Mouse (Mus musculus) lung, embryonic 16.5 days (tissue): ENCODE measurements around the gene Setdb1. TPM values are rescaled to one million over a fixed set of nuclear protein-coding genes. Genes with fewer than 3 reads are reported as not detected.
A peak's percentile ranks its signal among the peaks of the same experiment; 100 is the strongest.

Experiments used
- ATAC-seq: fragments of 200-750 bp; cut with Nextera tagmentation; 2 replicates; pipeline ENCODE4 v1.8.0; 2017; ENCODE audit warnings: low read depth, mild to moderate bottlenecking, moderate library complexity
- H3K27ac ChIP-seq: fragments of 300-500 bp; sonication (generic); 2 replicates; pipeline ENCODE4 v1.5.1; 2014; ENCODE audit warnings: mild to moderate bottlenecking, control low read depth, low read length
- H3K27me3 ChIP-seq: fragments of 300-500 bp; sonication (generic); 2 replicates; pipeline ENCODE4 v1.6.1; 2014; ENCODE audit warnings: low read depth, low read length, mixed read lengths; ENCODE audit not compliant: control insufficient read depth, insufficient read depth
- H3K36me3 ChIP-seq: fragments of 300-500 bp; sonication (generic); 2 replicates; pipeline ENCODE4 v1.6.1; 2014; ENCODE audit warnings: low read length; ENCODE audit not compliant: control insufficient read depth, insufficient read depth
- H3K4me1 ChIP-seq: fragments of 300-500 bp; sonication (generic); replicated peaks from 2 replicates; pipeline ENCODE4 v1.6.1; 2014; ENCODE audit warnings: low read length, mixed read lengths; ENCODE audit not compliant: control insufficient read depth, insufficient read depth
- H3K4me2 ChIP-seq: fragments of 300-500 bp; sonication (generic); 2 replicates; pipeline ENCODE4 v1.6.1; 2014; ENCODE audit warnings: low read depth, low read length, control low read depth
- H3K4me3 ChIP-seq: fragments of 300-500 bp; sonication (generic); 2 replicates; pipeline ENCODE4 v1.5.1; 2014; ENCODE audit warnings: mild to moderate bottlenecking, low read length, control low read depth
- H3K9ac ChIP-seq: fragments of 300-500 bp; sonication (generic); 2 replicates; pipeline ENCODE4 v1.6.1; 2014; ENCODE audit warnings: low read length, control low read depth
- H3K9me3 ChIP-seq: fragments of 300-500 bp; sonication (generic); 2 replicates; pipeline ENCODE4 v1.6.1; 2016; ENCODE audit warnings: low read length; ENCODE audit not compliant: control insufficient read depth
- WGBS: fragments of 180-500 bp; shearing (Covaris S2); extraction: QIAGEN DNeasy Blood & Tissue Kit; methylation state at CpG from one replicate; pipeline ENCODE4 v1.1.7; 2014; 5-methylcytosine and 5-hydroxymethylcytosine counted together
- polyA plus RNA-seq: library from polyadenylated mRNA; unstranded; fragments of >200 nt; fragmentation: Nextera tagmentation; extraction: Ambion mirVana; gene quantifications from 2 replicates; pipeline ENCODE4 v1.2.1, GENCODE M21; 2015

The Setdb1 gene
- polyA plus RNA-seq, 1 experiment from 2014 or later = 38.4 TPM

DNA sequence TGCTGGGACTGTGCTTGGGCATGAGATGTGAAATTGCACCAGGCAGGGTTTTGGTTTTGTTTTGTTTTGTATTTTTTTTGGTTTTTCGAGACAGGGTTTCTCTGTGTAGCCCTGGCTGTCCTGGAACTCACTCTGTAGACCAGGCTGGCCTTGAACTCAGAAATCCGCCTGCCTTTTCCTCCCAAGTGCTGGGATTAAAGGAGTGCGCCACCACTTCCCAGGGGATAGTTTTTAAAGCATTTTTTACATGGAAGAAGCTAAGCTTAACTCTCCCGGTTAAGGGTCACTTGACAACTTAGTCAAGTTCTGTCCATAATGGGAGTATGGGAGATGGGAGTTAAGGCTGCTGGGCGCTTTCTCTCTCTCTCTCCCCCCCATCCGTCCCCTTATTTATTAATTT, 42.9 kb downstream of the Setdb1 start:
- no peaks in the 10 kb centered on the region for H3K27me3 ChIP-seq
- H3K36me3 ChIP-seq = no peaks in the 10 kb centered on the region
- H3K4me1 ChIP-seq = peaks cover 28% of the 10 kb centered on the region
- no peak overlapping the region for H3K9ac ChIP-seq
- no peak overlapping the region; the same call in 1 of the 2 replicates for H3K4me3 ChIP-seq
- no peaks in the 10 kb centered on the region for H3K9me3 ChIP-seq
- WGBS = 72% methylated on average over 6 of the region's 6 CpGs
- ATAC-seq = no peak
- peak overlapping the region; percentile 69 for H3K4me2 ChIP-seq
- no peak overlapping the region for H3K27ac ChIP-seq

DNA sequence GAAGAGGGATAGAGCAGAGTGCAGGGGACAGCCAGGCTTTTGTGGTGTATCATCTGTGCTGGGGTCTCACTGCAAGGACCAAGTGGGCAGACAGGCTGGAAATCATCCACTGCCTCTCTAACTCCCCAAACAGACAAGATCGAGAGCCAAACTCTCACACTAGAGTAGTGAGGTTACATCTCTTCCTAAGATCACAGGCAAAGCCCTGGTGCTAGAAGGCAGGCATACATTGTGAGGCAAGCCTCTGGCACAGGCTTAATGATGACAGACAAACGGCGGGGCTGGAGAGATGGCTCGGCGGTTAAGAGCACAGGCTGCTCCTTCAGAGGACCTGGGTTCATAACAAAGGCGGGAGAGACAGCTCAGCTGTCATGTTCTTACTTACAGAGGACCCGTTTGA, 43.5 kb downstream of the Setdb1 start:
- H3K36me3 ChIP-seq = no peaks in the 10 kb centered on the region
- H3K4me2 ChIP-seq = no peak overlapping the region
- H3K9me3 ChIP-seq = no peaks in the 10 kb centered on the region
- WGBS = 45% methylated on average over 7 of the region's 7 CpGs
- no peak overlapping the region for H3K9ac ChIP-seq
- H3K4me3 ChIP-seq = no peak overlapping the region
- no peaks in the 10 kb centered on the region for H3K27me3 ChIP-seq
- no peak for ATAC-seq
- H3K27ac ChIP-seq = no peak overlapping the region
- peaks cover 23% of the 10 kb centered on the region for H3K4me1 ChIP-seq

- Histone ChIP-seq H3K4me1 (peaks cover 18% of the 10 kb centered on the region), H3K36me3 (no peaks in the 10 kb centered on the region), H3K27me3 (no peaks in the 10 kb centered on the region), H3K4me3 (no peak overlapping the region), H3K9me3 (no peaks in the 10 kb centered on the region), H3K9ac (no peak overlapping the region), H3K4me2 (no peak overlapping the region), H3K27ac (no peak overlapping the region)
- 56% methylated on average over 6 of the region's 6 CpGs for WGBS
- no peak for ATAC-seq
Measured at GRCm38 (mm10) chr3:95312623-95313022, 44.4 kb downstream of the Setdb1 start.

DNA sequence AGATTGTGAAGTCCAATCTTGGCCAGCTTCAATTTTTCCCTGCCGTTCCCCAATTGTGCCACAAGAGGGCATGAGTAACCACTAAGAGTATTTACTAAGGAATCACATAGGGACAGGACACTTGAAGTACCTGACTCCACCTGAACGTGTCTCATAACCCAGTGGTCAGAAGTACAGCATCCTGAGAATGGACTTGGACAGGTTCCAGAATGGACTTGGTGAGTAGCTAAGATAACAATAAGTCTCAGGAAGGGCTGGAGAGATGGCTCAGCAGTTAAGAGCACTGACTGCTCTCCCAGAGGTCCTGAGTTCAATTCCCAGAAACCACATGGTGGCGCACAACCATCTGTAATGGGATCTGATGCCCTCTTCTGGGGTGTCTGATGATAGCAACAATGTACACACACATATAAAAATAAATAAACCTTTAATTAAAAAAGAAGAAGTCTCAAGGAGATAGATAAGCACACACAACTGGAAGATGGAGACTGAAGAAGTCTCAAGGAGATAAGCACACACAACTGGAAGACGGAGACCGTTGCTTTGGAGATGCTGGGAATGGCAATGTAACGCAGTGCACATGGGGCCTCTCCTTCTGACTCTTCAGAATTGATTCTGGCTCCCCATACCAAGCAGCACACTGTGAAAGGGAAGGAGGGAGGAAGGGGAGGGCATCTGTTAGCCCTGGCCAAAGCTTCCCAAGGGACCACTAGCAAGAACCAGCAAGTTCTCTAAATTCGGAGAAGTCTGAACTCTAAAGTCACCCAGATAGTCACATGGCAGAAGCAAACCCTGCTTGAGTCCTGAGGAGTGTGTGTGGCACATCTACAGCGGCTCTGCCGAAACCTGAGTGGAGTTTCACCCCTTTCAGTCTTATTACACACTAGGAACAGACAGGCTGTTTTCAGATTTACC, 45.8 kb downstream of the Setdb1 start:
- H3K4me2 ChIP-seq = no peak overlapping the region
- H3K9me3 ChIP-seq = no peaks in the 10 kb centered on the region
- ATAC-seq = no peak
- WGBS = 62% methylated on average over 9 of the region's 9 CpGs
- H3K27ac ChIP-seq = no peak overlapping the region
- H3K27me3 ChIP-seq = no peaks in the 10 kb centered on the region
- peaks cover 8% of the 10 kb centered on the region for H3K4me1 ChIP-seq
- no peak overlapping the region for H3K9ac ChIP-seq
- no peak overlapping the region for H3K4me3 ChIP-seq
- H3K36me3 ChIP-seq = no peaks in the 10 kb centered on the region

DNA sequence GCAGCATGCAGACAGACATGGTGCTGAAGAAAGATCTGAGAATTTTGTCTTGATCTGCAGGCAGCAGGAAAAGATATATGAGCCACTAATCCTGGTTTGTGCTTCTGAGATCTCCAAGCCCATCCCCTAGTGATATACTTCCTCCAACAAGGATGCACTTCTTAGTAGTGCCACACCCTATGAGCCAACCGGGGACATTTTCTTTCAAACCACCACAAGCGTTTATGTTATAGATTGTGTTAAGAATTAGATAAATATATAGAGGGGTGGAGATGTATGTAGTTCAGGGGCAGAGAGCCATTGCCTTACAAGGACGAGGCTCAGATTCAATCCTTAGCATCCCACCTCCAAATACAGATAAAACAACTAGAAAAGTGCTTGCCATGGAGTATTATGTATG, 46.5 kb downstream of the Setdb1 start:
- H3K4me3 ChIP-seq = no peak overlapping the region
- H3K4me2 ChIP-seq = no peak overlapping the region
- H3K27me3 ChIP-seq = no peaks in the 10 kb centered on the region
- no peak overlapping the region for H3K27ac ChIP-seq
- H3K36me3 ChIP-seq = no peaks in the 10 kb centered on the region
- peaks cover 4% of the 10 kb centered on the region; the same call in 1 of the 2 replicates for H3K4me1 ChIP-seq
- no peaks in the 10 kb centered on the region for H3K9me3 ChIP-seq
- no peak for ATAC-seq
- WGBS = 48% methylated on average over 3 of the region's 3 CpGs
- no peak overlapping the region for H3K9ac ChIP-seq

DNA sequence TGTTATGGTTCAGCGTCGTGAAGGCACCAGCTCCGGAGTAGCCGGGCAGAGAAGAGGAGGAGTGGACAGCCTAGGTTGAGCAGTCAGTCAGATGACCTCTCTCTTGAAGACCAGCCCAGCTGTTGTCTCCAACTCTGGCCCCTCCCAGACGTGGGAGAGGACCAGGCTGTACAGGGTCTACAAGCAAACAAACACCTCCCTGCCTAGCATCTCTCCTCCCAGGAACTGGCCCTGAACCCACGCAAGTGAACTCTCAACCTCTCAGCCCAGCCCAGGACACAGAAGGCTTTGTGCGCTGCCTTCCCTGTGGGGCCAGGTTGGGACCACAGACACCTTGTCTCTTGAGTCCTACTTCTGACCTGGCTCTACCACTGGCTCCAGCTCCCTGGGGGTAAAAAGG, 49.9 kb downstream of the Setdb1 start, which contains the start of gene Anxa9:
Gene Anxa9, minus strand, starts transcription at position 77 of the 400 bp plus-strand sequence.
- H3K36me3 ChIP-seq = no peaks in the 10 kb centered on the region
- H3K4me3 ChIP-seq = no peak within 1 kb of the TSS
- H3K27me3 ChIP-seq = no peaks in the 10 kb centered on the region
- H3K9ac ChIP-seq = no peak within 1 kb of the TSS
- WGBS = 31% methylated on average over 7 of the region's 7 CpGs
- no peaks in the 10 kb centered on the region for H3K9me3 ChIP-seq
- 0 out of 2 replicates have a peak, but pooled peaks have one; percentile 55 for ATAC-seq
- H3K27ac ChIP-seq = no peak within 1 kb of the TSS
- no peak within 1 kb of the TSS for H3K4me2 ChIP-seq
- H3K4me1 ChIP-seq = no peaks in the 10 kb centered on the region

DNA sequence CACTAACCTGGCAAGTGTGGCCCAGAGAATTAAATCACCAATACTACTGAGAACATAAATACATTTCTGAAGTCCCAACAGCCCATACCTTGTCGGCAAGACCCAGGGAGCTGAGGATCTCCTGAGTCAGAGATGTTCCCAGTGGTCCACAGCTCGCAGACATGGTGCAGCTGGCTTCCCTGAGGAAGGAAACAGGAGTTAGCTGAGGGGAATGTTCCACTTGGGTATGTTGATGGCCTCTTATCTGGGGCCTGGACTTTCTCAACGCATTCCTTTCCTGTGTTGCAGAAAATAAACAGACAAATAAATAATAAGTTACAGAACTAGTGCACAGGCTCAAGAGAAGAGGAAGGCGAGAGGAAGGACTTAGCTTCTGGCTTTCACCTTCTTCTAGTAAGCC, 50.8 kb downstream of the Setdb1 start:
- Histone ChIP-seq H3K4me3 (no peak overlapping the region), H3K9me3 (no peaks in the 10 kb centered on the region), H3K36me3 (no peaks in the 10 kb centered on the region), H3K27ac (no peak overlapping the region), H3K4me1 (no peaks in the 10 kb centered on the region), H3K4me2 (no peak overlapping the region), H3K27me3 (no peaks in the 10 kb centered on the region), H3K9ac (no peak overlapping the region)
- 65% methylated on average over 4 of the region's 4 CpGs for WGBS
- no peak for ATAC-seq

- H3K27ac ChIP-seq = no peak overlapping the region
- H3K4me1 ChIP-seq = peaks cover 2% of the 10 kb centered on the region; the same call in 1 of the 2 replicates
- H3K9me3 ChIP-seq = 0 out of 2 replicates have a peak, but pooled peaks cover 2% of the 10 kb centered on the region
- ATAC-seq = no peak
- no peak overlapping the region for H3K9ac ChIP-seq
- 69% methylated on average over 3 of the region's 3 CpGs for WGBS
- H3K36me3 ChIP-seq = no peaks in the 10 kb centered on the region; the same call in 1 of the 2 replicates
- no peak overlapping the region for H3K4me2 ChIP-seq
- H3K4me3 ChIP-seq = no peak overlapping the region
- H3K27me3 ChIP-seq = no peaks in the 10 kb centered on the region
Measured at GRCm38 (mm10) chr3:95301204-95301796, 55.7 kb downstream of the Setdb1 start.

DNA sequence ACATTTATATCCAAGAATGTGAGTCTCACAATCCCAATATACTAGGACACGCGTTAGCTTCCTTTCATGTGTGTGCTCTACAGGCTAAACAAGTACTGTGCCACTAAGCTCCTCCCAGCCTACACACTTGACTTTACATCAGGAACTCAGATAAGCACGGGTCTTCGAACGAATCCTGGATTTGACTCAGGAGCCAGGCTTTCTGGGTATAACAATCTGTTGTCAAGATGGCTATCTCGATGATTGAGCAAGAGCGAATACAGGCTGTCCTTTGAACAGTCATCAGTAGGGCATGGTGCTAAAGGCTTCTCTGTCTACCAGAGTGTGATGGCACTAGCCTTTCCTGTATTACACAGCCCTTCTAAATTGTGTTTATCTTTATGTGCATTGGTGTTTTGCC, 59.0 kb downstream of the Setdb1 start:
- H3K36me3 ChIP-seq = peaks cover 16% of the 10 kb centered on the region
- H3K27me3 ChIP-seq = no peaks in the 10 kb centered on the region
- peaks cover 8% of the 10 kb centered on the region; the same call in 1 of the 2 replicates for H3K4me1 ChIP-seq
- H3K4me3 ChIP-seq = no peak overlapping the region
- ATAC-seq = no peak
- H3K4me2 ChIP-seq = no peak overlapping the region
- no peak overlapping the region for H3K9ac ChIP-seq
- H3K9me3 ChIP-seq = 0 out of 2 replicates have a peak, but pooled peaks cover 2% of the 10 kb centered on the region
- H3K27ac ChIP-seq = no peak overlapping the region
- 57% methylated on average over 7 of the region's 7 CpGs for WGBS
